Mouse (Mus musculus) G1E-ER4 (cell line): ENCODE data around the gene Rps26. TPM values are rescaled to one million over a fixed set of nuclear protein-coding genes. Genes with fewer than 3 reads are reported as not detected.

ENCODE experiments used
- GATA1 ChIP-seq: IDR thresholded peaks from one replicate; pipeline ENCODE4 v1.8.0; 2012; ENCODE audit warnings: low read length, inconsistent platforms
- polyA plus RNA-seq: library from polyadenylated mRNA; stranded (reverse); fragments of >175 nt; gene quantifications from 2 replicates; pipeline ENCODE4 v1.2.3, GENCODE M21; 2012

Gene Rps26
- polyA plus RNA-seq, 1 experiment = 1,312 TPM

- no peak for TF ChIP-seq GATA1
These were observed 27.3 kb upstream of the Rps26 start for GRCm38 (mm10) chr10:128653866-128654265.

GRCm38 (mm10) chr10:128646139-128647089 is 19.9 kb upstream of the Rps26 start:
- TF ChIP-seq GATA1 = no peak

GRCm38 (mm10) chr10:128645111-128646011 is 18.8 kb upstream of the Rps26 start, which contains the start of gene Ikzf4:
Gene Ikzf4 (minus strand): TSS chr10:128645991.
- TF ChIP-seq GATA1 = no peak

GRCm38 (mm10) chr10:128642749-128643148 is 16.2 kb upstream of the Rps26 start:
- TF ChIP-seq GATA1 = no peak

GRCm38 (mm10) chr10:128641871-128642270 is 15.3 kb upstream of the Rps26 start:
- no peak for TF ChIP-seq GATA1

- no peak for TF ChIP-seq GATA1
These were observed 14.3 kb upstream of the Rps26 start for GRCm38 (mm10) chr10:128640891-128641290.

- no peak for TF ChIP-seq GATA1
These were observed 13.5 kb upstream of the Rps26 start for GRCm38 (mm10) chr10:128639999-128640398.

GRCm38 (mm10) chr10:128637011-128637410 is 10.5 kb upstream of the Rps26 start:
- TF ChIP-seq GATA1 = no peak

- no peak for TF ChIP-seq GATA1
These were observed 10.0 kb upstream of the Rps26 start for GRCm38 (mm10) chr10:128636561-128636960.

- no peak for TF ChIP-seq GATA1
These were observed 9.2 kb upstream of the Rps26 start for GRCm38 (mm10) chr10:128635697-128636096.

GRCm38 (mm10) chr10:128631571-128631970 is 5.0 kb upstream of the Rps26 start:
- TF ChIP-seq GATA1 = no peak

- no peak for TF ChIP-seq GATA1
These were observed 3.2 kb upstream of the Rps26 start for GRCm38 (mm10) chr10:128629746-128630145.

GRCm38 (mm10) chr10:128627398-128628317 is 1.1 kb upstream of the Rps26 start:
- peak; percentile 63 for TF ChIP-seq GATA1

GRCm38 (mm10) chr10:128625287-128625894 is 1.2 kb downstream of the Rps26 start:
- no peak for TF ChIP-seq GATA1
